Mouse (Mus musculus) B cell, adult 2 months (primary cell): ENCODE measurements around the gene Uchl1.

Source experiments
- DNase-seq, 2 experiments: peaks; one replicate each; pipeline ENCODE4 v3.0.0; 2022

Uchl1 gene

DNA sequence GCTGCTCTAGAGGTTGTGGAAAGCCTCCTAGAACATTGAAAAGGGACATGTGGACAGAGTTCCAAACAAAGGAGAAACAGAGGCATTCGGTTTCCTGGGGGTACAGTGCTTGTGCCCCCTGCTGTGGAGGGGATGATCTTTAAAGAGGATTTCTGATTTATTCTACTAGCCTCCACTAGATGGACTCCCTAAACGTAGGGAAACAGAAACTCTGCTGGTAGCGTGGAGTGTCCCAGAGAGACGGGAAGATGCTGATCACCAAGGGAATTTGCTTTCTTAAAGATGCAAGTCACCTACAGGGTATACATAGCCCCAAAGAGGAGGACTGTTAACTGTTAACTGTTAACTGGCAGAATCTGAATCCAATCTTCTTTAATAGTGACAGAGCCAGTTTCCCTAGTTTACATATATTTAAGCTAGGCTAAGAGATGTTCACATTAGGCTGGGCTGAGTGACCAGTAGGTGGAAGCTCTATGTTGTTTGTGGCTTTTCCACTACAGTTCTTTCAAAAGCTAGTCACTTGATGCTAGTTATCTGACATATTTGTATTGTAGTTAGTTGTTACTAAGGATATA is 34.6 kb downstream of the Uchl1 start:
- DNase-seq, result no peak

DNA sequence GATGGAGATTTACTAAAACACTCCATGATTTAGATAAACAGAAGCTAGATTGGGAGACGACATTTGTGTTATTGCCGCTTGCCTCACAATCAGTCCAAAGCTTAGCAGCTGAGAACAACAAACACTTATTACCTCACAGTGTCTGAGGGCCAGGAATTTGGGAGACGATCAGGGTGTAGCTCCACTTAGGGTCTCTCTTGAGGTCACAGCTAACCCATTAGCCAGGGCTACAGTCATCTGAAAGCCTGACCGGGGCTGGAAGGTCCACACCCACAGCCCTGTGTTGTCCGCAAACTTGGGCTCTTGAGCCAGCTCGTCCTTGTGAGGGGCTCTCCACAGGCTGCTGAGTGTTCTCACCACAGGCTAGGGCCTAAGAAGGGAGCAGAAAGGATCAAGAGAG is 36.9 kb downstream of the Uchl1 start:
- DNase-seq, result no peak

DNA sequence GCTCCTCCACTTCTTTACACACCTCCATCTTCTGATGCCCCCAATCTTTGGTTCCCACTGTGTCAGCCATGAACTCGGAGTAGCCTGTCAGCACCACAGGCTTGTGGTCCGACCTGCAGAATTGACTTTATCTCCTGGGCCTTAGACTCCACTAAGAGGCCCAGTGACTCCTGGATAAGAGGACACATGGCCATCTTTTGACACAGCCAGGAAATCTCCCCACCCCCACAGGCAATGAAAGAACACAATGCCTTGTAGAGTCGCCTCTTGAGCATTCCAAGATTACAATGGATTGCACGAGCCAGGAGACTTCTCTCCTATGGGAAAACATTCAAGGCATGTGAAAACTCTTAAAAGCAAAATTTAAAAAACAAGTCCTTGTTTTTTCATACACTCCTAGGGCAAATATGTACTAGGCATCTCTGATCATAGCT is 39.6 kb downstream of the Uchl1 start:
- no peak for DNase-seq

DNA sequence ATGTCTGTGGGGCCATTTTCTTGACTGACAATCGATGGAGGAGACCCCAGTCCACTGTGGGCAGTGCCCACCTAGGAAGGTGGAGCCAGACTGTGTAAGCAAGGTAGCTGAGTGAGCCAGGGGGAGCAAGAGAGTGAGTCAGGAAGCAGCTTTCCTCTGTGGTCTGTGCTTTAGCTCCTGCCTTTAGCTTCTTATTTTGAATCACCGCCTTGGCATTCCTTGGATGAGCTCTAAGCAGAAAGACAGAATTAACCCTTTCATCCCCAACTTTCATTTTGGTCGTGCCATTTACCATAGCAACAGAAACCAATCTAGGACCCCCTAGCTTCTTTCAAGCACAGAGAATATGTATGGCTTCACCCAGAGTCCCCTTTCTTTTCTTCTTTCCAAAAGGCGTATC is 42.0 kb downstream of the Uchl1 start:
- DNase-seq, result no peak

DNA sequence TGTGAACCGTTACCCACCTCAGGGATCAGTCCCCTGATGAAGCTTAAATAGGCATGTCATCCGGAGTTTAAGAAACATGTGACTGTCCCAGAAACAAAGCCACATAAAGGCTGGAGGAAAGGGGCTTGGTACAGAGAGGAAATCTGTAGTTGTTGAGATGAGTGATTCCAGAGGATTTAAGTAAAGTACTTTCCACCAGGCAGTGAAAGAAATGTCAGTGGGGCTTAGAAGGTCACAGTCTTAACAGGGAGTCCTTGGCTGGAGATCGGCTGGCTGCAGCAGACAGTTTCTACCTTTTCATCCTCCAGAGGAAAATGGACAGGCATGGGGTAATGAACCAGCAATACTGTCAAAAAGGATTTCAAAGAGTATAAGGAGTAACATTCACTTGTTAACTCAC is 42.5 kb downstream of the Uchl1 start:
- no peak for DNase-seq

DNA sequence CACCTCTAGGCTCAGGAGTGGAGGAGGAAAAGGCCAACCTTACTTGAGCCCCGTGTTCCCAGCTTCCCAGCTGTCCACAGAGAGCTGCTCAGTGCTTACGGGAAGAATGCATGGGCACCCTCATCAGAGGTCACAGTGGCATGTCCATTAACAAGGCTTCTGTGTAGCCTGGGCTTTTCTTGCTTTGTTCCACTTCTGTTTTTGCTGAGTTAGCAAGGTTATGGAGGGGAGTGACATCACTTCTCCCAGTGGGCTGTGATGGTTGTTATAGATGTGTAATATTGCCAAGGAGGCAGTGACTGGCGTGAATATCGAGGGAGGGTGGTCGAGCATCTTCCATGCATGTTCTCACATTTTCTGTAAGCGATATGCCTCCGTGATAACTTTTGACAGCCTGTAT is 43.0 kb downstream of the Uchl1 start:
- no peak for DNase-seq

DNA sequence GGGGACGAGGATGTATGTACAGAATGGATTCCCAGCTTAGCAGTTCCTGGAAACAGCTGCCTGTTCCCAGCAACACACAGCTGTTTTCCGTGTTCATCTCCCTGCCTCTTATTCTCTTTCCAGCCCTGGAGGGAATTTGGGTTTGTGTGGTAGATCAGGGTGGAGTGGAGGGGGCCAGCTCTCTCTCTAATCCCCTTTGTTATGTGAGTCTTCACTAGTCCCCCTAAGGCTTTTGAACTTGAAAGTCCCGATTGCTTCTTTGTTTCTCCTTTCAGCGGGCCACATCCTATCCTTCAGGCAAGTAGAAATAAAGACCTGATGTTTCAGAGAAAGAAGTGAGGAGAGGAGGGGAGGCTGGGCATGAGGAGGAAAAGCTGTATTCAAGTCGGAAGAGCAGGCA is 45.0 kb downstream of the Uchl1 start:
- DNase-seq, result no peak

GRCm38 (mm10) chr5:66722586-66722985 is 46.7 kb downstream of the Uchl1 start:
- no peak for DNase-seq

DNA sequence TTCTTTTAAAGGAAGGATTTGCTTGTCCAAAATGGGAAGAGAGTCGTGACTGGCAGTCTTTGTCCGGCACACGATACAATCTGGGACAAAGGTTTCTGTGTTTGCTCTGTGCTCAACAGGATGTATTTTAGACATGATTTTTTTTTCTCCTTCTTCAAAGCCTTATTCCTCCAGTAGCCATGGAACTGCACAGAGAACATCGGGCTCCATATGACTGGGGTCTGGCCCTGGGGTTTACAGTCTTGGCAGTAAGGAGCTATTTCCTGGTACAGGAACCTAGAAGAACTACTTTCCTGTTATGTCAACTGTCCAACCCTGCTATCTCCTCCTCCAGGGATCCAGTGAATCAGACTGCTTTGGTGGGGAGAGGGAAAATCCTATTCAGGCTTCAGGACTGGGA is 47.1 kb downstream of the Uchl1 start:
- no peak for DNase-seq

DNA sequence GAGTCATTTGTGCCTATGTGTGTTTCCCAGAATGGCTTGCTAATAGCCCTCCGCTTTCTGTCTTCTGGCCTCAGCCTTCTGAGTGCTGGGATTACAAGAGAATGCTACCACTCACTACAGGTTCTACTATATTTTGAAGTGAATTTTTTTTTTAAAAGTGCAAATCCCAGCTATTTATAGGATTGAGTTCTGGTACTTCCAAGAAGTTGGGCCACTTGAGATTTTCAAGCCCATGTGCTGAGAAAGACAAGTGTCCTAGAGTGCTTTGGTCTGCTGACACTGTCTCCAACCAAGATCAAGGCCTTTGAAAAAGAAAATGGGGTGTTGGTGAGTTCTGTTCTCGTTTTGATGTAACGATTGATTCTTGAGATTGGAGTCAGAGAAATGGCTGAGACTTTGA is 47.7 kb downstream of the Uchl1 start:
- no peak for DNase-seq

- no peak for DNase-seq
Observed at GRCm38 (mm10) chr5:66729306-66729705, 53.4 kb downstream of the Uchl1 start.

GRCm38 (mm10) chr5:66730621-66731301 is 54.9 kb downstream of the Uchl1 start:
- DNase-seq, result no peak

GRCm38 (mm10) chr5:66731302-66731697 is 55.4 kb downstream of the Uchl1 start:
- no peak for DNase-seq

GRCm38 (mm10) chr5:66733556-66733955 is 57.7 kb downstream of the Uchl1 start:
- DNase-seq, result no peak
